Mouse (Mus musculus): ENCODE data around the gene Ypel3. TPM values are rescaled to one million over a fixed set of nuclear protein-coding genes. Genes with fewer than 3 reads are reported as not detected.
A peak's percentile ranks its signal among the peaks of the same experiment; 100 is the strongest.

Ypel3 gene
- total RNA-seq, 1 experiment: 19.4 TPM

DNA sequence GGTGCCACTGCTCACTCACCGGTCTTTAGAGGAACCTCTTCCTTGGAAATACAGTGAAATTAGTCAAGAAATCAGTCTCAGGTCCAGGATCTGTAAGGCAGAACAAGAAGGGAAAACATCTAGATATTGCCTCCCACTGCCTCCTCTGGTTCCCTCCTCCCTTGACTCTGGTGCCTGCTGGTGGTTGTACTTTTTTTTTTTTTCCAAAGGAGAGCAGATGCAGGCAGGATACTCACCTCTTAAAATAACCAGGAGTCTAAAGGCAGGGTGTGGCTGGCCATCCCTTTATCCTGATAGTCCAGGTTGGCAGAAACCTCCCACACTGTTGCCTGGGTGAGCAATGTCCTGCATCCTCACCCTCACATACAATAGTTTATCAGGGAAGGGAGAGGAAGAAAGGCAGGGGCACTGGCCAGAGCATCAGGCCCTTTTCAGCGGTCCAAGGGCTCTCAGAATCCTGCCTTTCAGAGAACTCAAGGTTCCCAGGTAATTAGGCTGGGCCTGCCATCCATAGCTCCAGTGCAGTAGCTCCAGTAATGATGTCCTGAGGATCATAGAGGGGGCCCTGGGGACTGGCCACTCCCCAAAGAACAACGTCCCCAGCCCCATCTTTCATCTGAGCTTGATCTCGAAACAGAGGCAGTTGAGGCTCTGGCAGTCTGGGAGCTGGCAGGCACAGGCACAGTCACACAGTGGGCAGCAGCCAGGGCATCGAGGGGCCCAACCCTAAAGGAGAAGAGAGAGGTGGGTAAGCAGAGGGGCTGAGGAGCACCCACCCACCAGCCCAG lies 23.7 kb downstream of the Ypel3 start:
- no peak for DNase-seq (ENCODE audit: low read depth, low spot score)
- Histone ChIP-seq H3K4me3 (ENCODE audit: insufficient read depth in 1 of 2, low read depth in 1 of 2, low read length in 2 of 2, poor library complexity in 1 of 2, severe bottlenecking in 1 of 2) (peak overlapping the region; percentile 70 to 89), H3K4me1 (ENCODE audit: control insufficient read depth in 2 of 2, insufficient read depth in 2 of 2, low read length in 2 of 2, poor library complexity in 1 of 2) (peaks cover 0 to 13% of the 10 kb centered on the region in 2 experiments; a peak in 1 of 4 replicates), H3K27ac (ENCODE audit: insufficient read depth, low read depth, low read length, poor library complexity, severe bottlenecking) (peak overlapping the region; percentile 92), H3K9me3 (ENCODE audit: control insufficient read depth, insufficient read depth, low read depth, low read length) (no peaks in the 10 kb centered on the region), H3K9ac (ENCODE audit: insufficient read depth, low read depth, low read length, poor library complexity, severe bottlenecking) (peak overlapping the region; percentile 76), H3K36me3 (ENCODE audit: control insufficient read depth, insufficient read depth, low read length, poor library complexity, severe bottlenecking) (peaks cover 35% of the 10 kb centered on the region)
- TF ChIP-seq ZNF384 (IDR thresholded peaks at IDR 0.05; ENCODE audit: low read depth, low read length) (peak; percentile 66), CHD2 (IDR thresholded peaks at IDR 0.05; ENCODE audit: low read depth, low read length) (no peak), ZC3H11A (IDR thresholded peaks at IDR 0.05; ENCODE audit: borderline replicate concordance, low read depth, low read length) (no peak), HCFC1 (IDR thresholded peaks at IDR 0.05; ENCODE audit: borderline replicate concordance, insufficient read depth, low read length) (no peak), MAFK (IDR thresholded peaks at IDR 0.05; ENCODE audit: insufficient read depth, low read depth, low read length) (no peak)
- in situ Hi-C loops (cut with MboI; ENCODE audit: low sequenced_read_pairs in 2 of 2, unreplicated experiment in 2 of 2): no loop called here

DNA sequence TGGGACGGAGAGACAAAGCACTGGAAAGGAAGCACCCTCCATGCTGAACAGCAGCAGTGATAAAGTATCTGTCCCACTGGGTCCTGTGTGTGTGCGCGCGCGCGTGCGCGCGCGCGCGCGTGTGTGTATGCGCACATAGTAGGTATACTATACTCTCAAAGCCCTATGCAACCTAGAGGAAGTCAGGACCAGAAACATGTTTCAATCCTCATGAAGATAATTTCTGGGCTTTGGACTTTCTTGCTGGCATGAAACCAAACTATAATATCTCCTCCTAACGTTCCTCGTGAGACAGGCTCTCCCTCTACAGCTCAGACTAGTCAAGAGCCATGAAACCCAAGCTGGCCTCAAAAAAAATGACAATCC lies 24.3 kb downstream of the Ypel3 start:
- DNase-seq (ENCODE audit: low read depth, low spot score): no peak
- peak overlapping the region; percentile 42; the same call in 1 of the 2 replicates for H3K9ac ChIP-seq (ENCODE audit: insufficient read depth, low read depth, low read length, poor library complexity, severe bottlenecking)
- TF ChIP-seq HCFC1 (IDR thresholded peaks at IDR 0.05; ENCODE audit: borderline replicate concordance, insufficient read depth, low read length) (no peak), ZNF384 (IDR thresholded peaks at IDR 0.05; ENCODE audit: low read depth, low read length) (no peak), CHD2 (IDR thresholded peaks at IDR 0.05; ENCODE audit: low read depth, low read length) (no peak), MAFK (IDR thresholded peaks at IDR 0.05; ENCODE audit: insufficient read depth, low read depth, low read length) (no peak), ZC3H11A (IDR thresholded peaks at IDR 0.05; ENCODE audit: borderline replicate concordance, low read depth, low read length) (no peak)
- no peak overlapping the region for H3K4me3 ChIP-seq (ENCODE audit: insufficient read depth in 1 of 2, low read depth in 1 of 2, low read length in 2 of 2, poor library complexity in 1 of 2, severe bottlenecking in 1 of 2)
- no peaks in the 10 kb centered on the region for H3K9me3 ChIP-seq (ENCODE audit: control insufficient read depth, insufficient read depth, low read depth, low read length)
- H3K36me3 ChIP-seq (ENCODE audit: control insufficient read depth, insufficient read depth, low read length, poor library complexity, severe bottlenecking): peaks cover 29% of the 10 kb centered on the region
- in situ Hi-C loops (cut with MboI; ENCODE audit: low sequenced_read_pairs in 2 of 2, unreplicated experiment in 2 of 2): no loop called here
- H3K4me1 ChIP-seq (ENCODE audit: control insufficient read depth in 2 of 2, insufficient read depth in 2 of 2, low read length in 2 of 2, poor library complexity in 1 of 2): peaks cover 0 to 13% of the 10 kb centered on the region in 2 experiments; a peak in 1 of 4 replicates
- peak overlapping the region; percentile 28; the same call in 1 of the 2 replicates for H3K27ac ChIP-seq (ENCODE audit: insufficient read depth, low read depth, low read length, poor library complexity, severe bottlenecking)

DNA sequence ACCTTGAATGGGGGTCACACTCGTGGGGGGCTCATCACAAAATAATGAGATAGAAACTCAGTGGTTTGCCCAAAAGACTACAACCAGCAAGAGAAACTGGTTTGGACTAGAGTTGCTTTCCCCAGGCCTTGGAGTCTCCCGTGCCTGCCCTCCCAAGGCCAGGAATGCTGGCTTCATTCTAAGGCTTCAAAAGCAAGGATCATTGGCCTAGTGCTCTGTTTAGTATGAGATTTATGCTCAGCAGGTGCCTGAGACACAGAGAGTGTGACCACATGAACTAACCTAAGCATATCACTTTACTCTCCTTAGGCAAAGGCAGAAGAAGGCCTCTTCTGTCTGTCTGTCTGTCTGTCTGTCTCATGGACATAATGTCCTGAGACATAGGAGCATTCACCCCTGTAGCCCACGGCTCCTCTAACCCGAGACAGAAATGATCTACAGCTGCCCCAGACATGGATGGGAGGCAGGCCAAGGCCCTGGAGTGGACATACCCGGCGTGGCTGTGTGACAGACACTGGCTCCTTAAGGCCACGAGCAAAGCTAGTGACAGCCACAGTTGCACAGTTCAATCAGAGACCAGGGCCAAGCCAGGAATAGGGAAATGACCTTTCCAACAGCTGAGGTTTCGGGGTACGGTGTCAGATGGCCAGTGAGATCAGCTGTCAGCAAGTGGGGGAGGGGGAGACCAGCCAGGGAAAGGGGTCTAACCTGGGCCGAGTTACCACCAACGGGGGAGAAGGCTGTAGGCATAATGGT lies 25.6 kb downstream of the Ypel3 start:
- Histone ChIP-seq H3K4me1 (ENCODE audit: control insufficient read depth in 2 of 2, insufficient read depth in 2 of 2, low read length in 2 of 2, poor library complexity in 1 of 2) (peaks cover 0 to 8% of the 10 kb centered on the region in 2 experiments; a peak in 1 of 4 replicates), H3K4me3 (ENCODE audit: insufficient read depth in 1 of 2, low read depth in 1 of 2, low read length in 2 of 2, poor library complexity in 1 of 2, severe bottlenecking in 1 of 2) (no peak overlapping the region), H3K9me3 (ENCODE audit: control insufficient read depth, insufficient read depth, low read depth, low read length) (no peaks in the 10 kb centered on the region), H3K36me3 (ENCODE audit: control insufficient read depth, insufficient read depth, low read length, poor library complexity, severe bottlenecking) (peaks cover 17% of the 10 kb centered on the region), H3K9ac (ENCODE audit: insufficient read depth, low read depth, low read length, poor library complexity, severe bottlenecking) (no peak overlapping the region), H3K27ac (ENCODE audit: insufficient read depth, low read depth, low read length, poor library complexity, severe bottlenecking) (no peak overlapping the region)
- DNase-seq (ENCODE audit: low read depth, low spot score): no peak
- TF ChIP-seq ZC3H11A (IDR thresholded peaks at IDR 0.05; ENCODE audit: borderline replicate concordance, low read depth, low read length): no peak
- TF ChIP-seq CHD2 (IDR thresholded peaks at IDR 0.05; ENCODE audit: low read depth, low read length): no peak
- TF ChIP-seq MAFK (IDR thresholded peaks at IDR 0.05; ENCODE audit: insufficient read depth, low read depth, low read length): no peak
- TF ChIP-seq ZNF384 (IDR thresholded peaks at IDR 0.05; ENCODE audit: low read depth, low read length): no peak
- TF ChIP-seq HCFC1 (IDR thresholded peaks at IDR 0.05; ENCODE audit: borderline replicate concordance, insufficient read depth, low read length): no peak
- in situ Hi-C loops (cut with MboI; ENCODE audit: low sequenced_read_pairs in 2 of 2, unreplicated experiment in 2 of 2): no loop called here

DNA sequence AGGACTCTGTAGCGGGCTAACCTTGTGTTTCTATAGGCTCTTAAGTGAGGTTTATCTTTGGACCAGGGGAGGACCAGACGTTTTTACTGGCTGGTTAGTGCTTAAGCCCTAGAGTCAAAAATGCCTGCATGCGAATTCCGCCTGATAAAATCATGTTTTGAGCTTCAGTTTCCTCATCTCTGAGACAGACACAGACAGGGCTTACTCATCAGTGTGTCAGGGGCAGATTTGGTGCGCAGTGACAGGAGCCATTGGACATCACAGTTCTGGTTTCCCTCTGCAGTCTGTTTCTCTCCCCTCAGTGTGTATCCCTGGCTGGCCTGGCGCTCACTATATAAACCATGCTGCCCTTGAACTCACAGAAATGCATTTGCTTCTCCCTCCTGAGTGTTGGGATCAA lies 26.4 kb downstream of the Ypel3 start:
- TF ChIP-seq HCFC1 (IDR thresholded peaks at IDR 0.05; ENCODE audit: borderline replicate concordance, insufficient read depth, low read length): no peak
- TF ChIP-seq ZC3H11A (IDR thresholded peaks at IDR 0.05; ENCODE audit: borderline replicate concordance, low read depth, low read length): no peak
- TF ChIP-seq CHD2 (IDR thresholded peaks at IDR 0.05; ENCODE audit: low read depth, low read length): no peak
- no peak for TF ChIP-seq ZNF384 (IDR thresholded peaks at IDR 0.05; ENCODE audit: low read depth, low read length)
- no peak for TF ChIP-seq MAFK (IDR thresholded peaks at IDR 0.05; ENCODE audit: insufficient read depth, low read depth, low read length)
- Histone ChIP-seq H3K27ac (ENCODE audit: insufficient read depth, low read depth, low read length, poor library complexity, severe bottlenecking) (no peak overlapping the region), H3K9ac (ENCODE audit: insufficient read depth, low read depth, low read length, poor library complexity, severe bottlenecking) (no peak overlapping the region), H3K36me3 (ENCODE audit: control insufficient read depth, insufficient read depth, low read length, poor library complexity, severe bottlenecking) (peaks cover 9% of the 10 kb centered on the region; the same call in 1 of the 2 replicates), H3K9me3 (ENCODE audit: control insufficient read depth, insufficient read depth, low read depth, low read length) (no peaks in the 10 kb centered on the region), H3K4me1 (ENCODE audit: control insufficient read depth in 2 of 2, insufficient read depth in 2 of 2, low read length in 2 of 2, poor library complexity in 1 of 2) (peaks cover 0 to 12% of the 10 kb centered on the region in 2 experiments; a peak in 1 of 4 replicates), H3K4me3 (ENCODE audit: insufficient read depth in 1 of 2, low read depth in 1 of 2, low read length in 2 of 2, poor library complexity in 1 of 2, severe bottlenecking in 1 of 2) (no peak overlapping the region)
- in situ Hi-C loops (cut with MboI; ENCODE audit: low sequenced_read_pairs in 2 of 2, unreplicated experiment in 2 of 2): no loop called here
- DNase-seq (ENCODE audit: low read depth, low spot score): no peak

Measured in ES-E14 (cell line).